Comparison of ENCODE assay signal across 16 mouse cellular contexts in the genomic region with DNA sequence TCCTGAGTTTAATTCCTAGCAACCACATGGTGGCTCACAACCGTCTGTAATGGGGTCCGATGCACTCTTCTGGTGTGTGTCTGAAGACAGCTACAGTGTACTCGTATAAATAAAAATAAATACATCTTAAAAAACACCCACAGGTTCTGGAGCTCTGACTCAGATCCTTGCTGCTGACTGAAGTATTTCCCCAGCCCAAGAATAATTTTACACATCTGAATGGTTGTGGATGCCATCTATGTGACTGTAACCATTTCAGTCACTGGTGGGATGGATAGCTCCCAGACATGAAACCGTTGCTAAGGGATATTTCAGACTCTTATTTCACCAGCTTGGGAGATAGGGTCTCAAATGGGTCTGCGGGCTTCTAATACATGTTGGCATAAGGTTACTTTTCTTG.
"Had no signal": no experiment of that assay in that cellular context is flagged by ENCODE, and none has a peak within 500 bp of the region (broad histone marks: within the 10 kb centered on the region; RNA-seq: fewer than 3 reads in every experiment).

No protein-coding gene starts in this region.

- H3K4me2 ChIP-seq: neural tube, embryonic 13.5 days; neural tube, embryonic 15.5 days; stomach, embryonic 15.5 days had no signal

- H3K9me3 ChIP-seq: stomach, embryonic 15.5 days had no signal

- H3K4me1 ChIP-seq: stomach, embryonic 15.5 days had no signal

- H3K36me3 ChIP-seq: neural tube, embryonic 13.5 days; neural tube, embryonic 15.5 days; stomach, embryonic 15.5 days had no signal

- H3K4me3 ChIP-seq: neural tube, embryonic 13.5 days; neural tube, embryonic 15.5 days; stomach, embryonic 15.5 days had no signal

- H3K9ac ChIP-seq: neural tube, embryonic 13.5 days; neural tube, embryonic 15.5 days; stomach, embryonic 15.5 days had no signal

- H3K27ac ChIP-seq: neural tube, embryonic 13.5 days; neural tube, embryonic 15.5 days; stomach, embryonic 15.5 days; stomach, postnatal 0 days had no signal

- DNase-seq: retina, postnatal 1 day; right cerebral cortex, adult 18-20 months; right cerebral cortex, postnatal 14 days; right cerebral cortex, postnatal 25 days; right cerebral cortex, postnatal 4 days; spleen, adult 18-20 months; thymus, adult 18-20 months; thymus, adult 2 months; thymus, postnatal 14 days; thymus, postnatal 25 days; thymus, postnatal 36 days; thymus, postnatal 4 days had no signal

- H3K27me3 ChIP-seq: neural tube, embryonic 13.5 days; stomach, embryonic 15.5 days had no signal
